Mouse (Mus musculus): ENCODE measurements at regions not wholly inside any gene's neighbourhood (a gene's known extent, or its start where the extent isn't known, plus 50 kb on each side); places are given as distances from the start of the nearest gene placed in this dataset.

DNA sequence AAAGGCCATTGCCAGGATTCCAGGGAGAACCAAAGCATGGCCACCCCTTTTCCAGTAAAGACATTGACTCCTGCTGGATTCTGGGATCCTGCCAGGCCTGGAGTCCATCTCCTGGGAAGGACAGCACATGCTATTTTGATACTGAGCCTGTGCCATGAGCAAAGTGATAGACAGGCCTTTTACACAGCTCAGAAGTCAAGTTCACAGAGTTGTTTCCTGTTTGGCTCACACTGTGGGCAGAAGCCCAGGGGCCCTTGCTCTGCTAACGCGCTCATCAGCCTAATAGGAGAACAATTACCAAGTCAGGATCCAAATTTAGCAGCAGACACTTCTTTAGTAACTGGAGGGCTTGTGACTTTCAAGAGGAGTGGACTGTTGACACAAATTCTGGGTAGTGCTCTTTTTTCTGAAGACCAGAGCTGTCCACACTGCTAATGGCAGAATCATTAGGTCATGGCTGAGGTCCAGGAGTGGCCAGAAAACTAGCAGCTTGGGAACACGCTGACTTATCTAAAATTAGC is 122.1 kb upstream of the Smim23 start:
- TF ChIP-seq CTCF (IDR thresholded peaks at IDR 0.05) = no peak
- Histone ChIP-seq H3K4me2 (replicated peaks; ENCODE audit: low read depth, low read length) (no peak overlapping the region), H3K27ac (ENCODE audit: low read length) (no peak overlapping the region), H3K4me3 (ENCODE audit: low read depth, low read length) (no peak overlapping the region), H3K36me3 (ENCODE audit: insufficient read depth, low read length) (no peaks in the 10 kb centered on the region), H3K4me1 (ENCODE audit: insufficient read depth, low read depth, low read length) (no peaks in the 10 kb centered on the region), H3K9ac (replicated peaks; ENCODE audit: low read depth) (no peak overlapping the region), H3K9me3 (ENCODE audit: low read length) (no peaks in the 10 kb centered on the region), H3K27me3 (replicated peaks; ENCODE audit: insufficient read depth, low read length) (no peaks in the 10 kb centered on the region)
- peak; percentile 16 for DNase-seq (ENCODE audit: low spot score)
- 26% methylated on average over 3 of the region's 3 CpGs for WGBS
- no peak for ATAC-seq

DNA sequence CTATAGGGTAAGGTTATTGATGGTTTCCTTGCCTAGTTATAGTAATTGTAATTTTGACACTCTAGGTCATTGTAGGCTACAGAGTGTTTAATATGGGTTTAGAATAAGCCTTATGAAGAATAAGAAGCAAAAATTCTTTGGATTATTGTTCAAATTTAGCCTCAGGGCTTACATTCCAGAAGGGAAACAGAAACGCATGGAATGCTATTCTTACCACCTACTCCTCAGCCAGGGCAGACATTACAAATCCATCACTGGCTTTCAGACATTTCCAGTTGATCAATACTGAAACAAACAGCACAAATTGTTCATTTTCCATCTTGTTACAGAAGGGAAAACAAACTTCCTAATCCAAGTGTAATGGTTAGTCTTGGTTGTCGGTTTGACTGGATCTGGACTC is 120.7 kb upstream of the Smim23 start:
- Histone ChIP-seq H3K4me3 (ENCODE audit: low read depth, low read length) (no peak overlapping the region), H3K27me3 (replicated peaks; ENCODE audit: insufficient read depth, low read length) (no peaks in the 10 kb centered on the region), H3K27ac (ENCODE audit: low read length) (no peak overlapping the region), H3K36me3 (ENCODE audit: insufficient read depth, low read length) (no peaks in the 10 kb centered on the region), H3K9ac (replicated peaks; ENCODE audit: low read depth) (no peak overlapping the region), H3K4me1 (ENCODE audit: insufficient read depth, low read depth, low read length) (no peaks in the 10 kb centered on the region), H3K9me3 (ENCODE audit: low read length) (no peaks in the 10 kb centered on the region), H3K4me2 (replicated peaks; ENCODE audit: low read depth, low read length) (no peak overlapping the region)
- TF ChIP-seq CTCF (IDR thresholded peaks at IDR 0.05) = no peak
- TF ChIP-seq EP300 (IDR thresholded peaks at IDR 0.05) = no peak
- no peak for DNase-seq (ENCODE audit: low spot score)
- 80% methylated on average over 2 of the region's 2 CpGs for WGBS
- ATAC-seq = no peak

DNA sequence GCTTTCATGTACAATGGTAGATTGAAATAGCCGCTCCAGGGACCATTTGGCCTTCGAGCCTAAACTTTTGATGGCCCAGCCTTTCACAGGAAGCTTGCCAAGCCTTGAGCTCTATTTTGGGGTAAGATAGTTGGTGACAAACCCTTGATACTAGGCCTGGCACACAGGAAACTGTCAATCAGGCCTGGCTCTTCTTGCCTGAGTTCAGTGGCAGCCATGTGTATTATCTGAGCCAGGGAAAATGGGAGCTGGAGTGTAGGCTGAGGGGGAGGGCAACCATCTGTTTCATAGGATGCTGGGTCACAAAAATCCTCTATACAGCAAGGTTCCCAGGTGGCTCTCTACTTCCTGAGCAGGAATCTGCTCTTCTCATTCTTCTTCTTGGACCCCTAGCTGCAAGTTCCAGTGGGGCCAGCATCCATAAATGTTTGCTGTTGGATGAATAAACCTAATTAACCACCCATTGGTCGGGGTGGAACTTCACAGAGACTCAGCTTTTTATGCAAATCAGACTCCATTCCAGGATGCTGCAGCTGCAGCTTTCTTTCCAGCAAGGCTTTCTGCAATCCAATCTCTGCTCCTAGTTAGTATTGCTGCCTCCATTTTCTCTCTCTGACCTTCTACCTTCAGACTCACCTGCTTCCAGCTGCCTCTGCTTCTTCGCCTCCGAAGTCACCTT is 117.1 kb upstream of the Smim23 start:
- DNase-seq (ENCODE audit: low spot score) (no peak), ATAC-seq (no peak)
- TF ChIP-seq CTCF (IDR thresholded peaks at IDR 0.05) = no peak
- no peak for TF ChIP-seq EP300 (IDR thresholded peaks at IDR 0.05)
- Histone ChIP-seq H3K4me1 (ENCODE audit: insufficient read depth, low read depth, low read length) (no peaks in the 10 kb centered on the region), H3K9ac (replicated peaks; ENCODE audit: low read depth) (no peak overlapping the region), H3K4me2 (replicated peaks; ENCODE audit: low read depth, low read length) (no peak overlapping the region), H3K27me3 (replicated peaks; ENCODE audit: insufficient read depth, low read length) (no peaks in the 10 kb centered on the region), H3K4me3 (ENCODE audit: low read depth, low read length) (no peak overlapping the region), H3K36me3 (ENCODE audit: insufficient read depth, low read length) (no peaks in the 10 kb centered on the region), H3K9me3 (ENCODE audit: low read length) (no peaks in the 10 kb centered on the region), H3K27ac (ENCODE audit: low read length) (no peak overlapping the region)
- WGBS = 74% methylated on average over 5 of the region's 5 CpGs

DNA sequence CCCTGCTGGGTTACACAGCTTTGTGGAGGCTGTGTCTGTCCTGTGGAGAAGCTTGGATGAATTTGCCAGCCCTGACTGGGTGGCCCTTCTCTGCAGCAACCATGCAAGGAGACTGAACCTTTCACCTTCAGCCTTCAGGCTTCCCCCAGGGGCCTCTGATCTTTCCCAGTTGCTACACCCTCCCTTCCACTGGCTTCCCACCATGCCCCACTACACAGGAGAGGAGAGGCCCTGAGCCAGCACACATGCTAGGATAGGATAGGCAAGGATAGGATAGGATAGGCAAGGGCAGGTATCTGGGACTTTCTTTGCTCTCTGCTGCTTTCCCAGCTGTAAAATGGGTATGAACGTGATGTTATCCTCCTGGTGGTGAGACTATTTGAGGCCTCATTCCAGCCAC is 114.7 kb upstream of the Smim23 start:
- WGBS = 76% methylated on average over 1 of the region's 1 CpGs
- H3K27me3 ChIP-seq (replicated peaks; ENCODE audit: insufficient read depth, low read length) = no peaks in the 10 kb centered on the region
- TF ChIP-seq EP300 (IDR thresholded peaks at IDR 0.05) = no peak
- no peak for TF ChIP-seq CTCF (IDR thresholded peaks at IDR 0.05)
- H3K9ac ChIP-seq (replicated peaks; ENCODE audit: low read depth) = no peak overlapping the region
- no peaks in the 10 kb centered on the region for H3K4me1 ChIP-seq (ENCODE audit: insufficient read depth, low read depth, low read length)
- no peak overlapping the region for H3K27ac ChIP-seq (ENCODE audit: low read length)
- no peaks in the 10 kb centered on the region for H3K9me3 ChIP-seq (ENCODE audit: low read length)
- no peak overlapping the region for H3K4me2 ChIP-seq (replicated peaks; ENCODE audit: low read depth, low read length)
- DNase-seq (ENCODE audit: low spot score) (no peak), ATAC-seq (no peak)
- no peaks in the 10 kb centered on the region for H3K36me3 ChIP-seq (ENCODE audit: insufficient read depth, low read length)
- H3K4me3 ChIP-seq (ENCODE audit: low read depth, low read length) = no peak overlapping the region

GRCm38 (mm10) chr11:32937167-32937566 is 112.8 kb upstream of the Smim23 start:
- Histone ChIP-seq H3K27me3 (replicated peaks; ENCODE audit: insufficient read depth, low read length) (no peaks in the 10 kb centered on the region), H3K27ac (ENCODE audit: low read length) (no peak overlapping the region), H3K9me3 (ENCODE audit: low read length) (no peaks in the 10 kb centered on the region), H3K4me1 (ENCODE audit: insufficient read depth, low read depth, low read length) (no peaks in the 10 kb centered on the region), H3K4me2 (replicated peaks; ENCODE audit: low read depth, low read length) (no peak overlapping the region), H3K36me3 (ENCODE audit: insufficient read depth, low read length) (no peaks in the 10 kb centered on the region), H3K9ac (replicated peaks; ENCODE audit: low read depth) (no peak overlapping the region), H3K4me3 (ENCODE audit: low read depth, low read length) (no peak overlapping the region)
- ATAC-seq (peak; percentile 63), DNase-seq (ENCODE audit: low spot score) (no peak)
- 20% methylated on average over 1 of the region's 1 CpGs for WGBS
- TF ChIP-seq CTCF (IDR thresholded peaks at IDR 0.05) (no peak), EP300 (IDR thresholded peaks at IDR 0.05) (0 out of 2 replicates have a peak, but pooled peaks have one; percentile 14)

DNA sequence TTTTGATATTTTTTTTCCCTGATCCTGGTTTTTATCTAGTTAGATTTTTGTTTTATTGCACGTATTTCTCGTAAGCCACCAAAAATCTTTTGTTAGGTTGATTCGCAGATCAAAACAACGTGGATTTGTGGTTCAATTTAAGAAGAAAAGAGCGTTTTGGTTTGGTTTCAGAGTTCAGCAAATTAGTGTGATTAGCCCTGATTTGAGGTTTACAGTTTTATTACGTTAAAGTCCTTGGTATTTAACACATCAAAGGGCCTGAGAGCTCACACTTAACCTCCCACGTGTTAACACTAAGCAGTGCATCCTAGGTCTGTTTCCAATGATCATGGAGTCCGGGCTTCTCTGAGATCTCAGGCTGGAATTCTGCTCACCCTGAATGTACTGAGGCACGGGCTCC is 107.5 kb upstream of the Smim23 start:
- ATAC-seq = no peak
- no peak for TF ChIP-seq EP300 (IDR thresholded peaks at IDR 0.05)
- no peak for TF ChIP-seq CTCF (IDR thresholded peaks at IDR 0.05)
- 58% methylated on average over 9 of the region's 9 CpGs for WGBS

More for the DNA sequence above, 107.5 kb upstream of the Smim23 start:
- H3K27ac ChIP-seq (ENCODE audit: low read length) = no peak overlapping the region
- no peak for DNase-seq (ENCODE audit: low spot score)
- H3K9ac ChIP-seq (replicated peaks; ENCODE audit: low read depth) = no peak overlapping the region
- H3K4me2 ChIP-seq (replicated peaks; ENCODE audit: low read depth, low read length) = no peak overlapping the region
- no peaks in the 10 kb centered on the region for H3K36me3 ChIP-seq (ENCODE audit: insufficient read depth, low read length)
- H3K9me3 ChIP-seq (ENCODE audit: low read length) = no peaks in the 10 kb centered on the region
- H3K4me3 ChIP-seq (ENCODE audit: low read depth, low read length) = no peak overlapping the region
- no peaks in the 10 kb centered on the region for H3K4me1 ChIP-seq (ENCODE audit: insufficient read depth, low read depth, low read length)
- H3K27me3 ChIP-seq (replicated peaks; ENCODE audit: insufficient read depth, low read length) = no peaks in the 10 kb centered on the region

Data from lung, postnatal 0 days (tissue).